ENCODE assay signal across 13 mouse cellular contexts in the genomic region with DNA sequence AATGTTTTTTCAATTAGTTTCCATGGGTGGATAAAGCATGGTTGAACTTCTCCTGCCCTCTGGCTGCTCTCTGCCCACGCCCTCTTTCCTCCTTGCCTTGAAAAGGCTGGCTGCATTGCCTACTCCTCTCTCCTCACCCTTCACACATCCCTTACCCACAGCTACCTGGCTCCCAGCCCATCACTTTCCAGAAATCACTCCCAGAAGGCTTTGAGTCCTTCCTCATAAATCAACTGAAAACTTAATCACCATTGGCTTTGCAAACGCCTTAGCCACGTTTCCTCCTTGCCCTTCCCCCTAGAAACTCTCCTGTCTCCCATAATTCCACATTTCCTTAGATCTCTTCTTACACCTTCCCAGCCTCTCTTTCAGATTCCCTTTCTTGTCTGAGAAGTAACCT. TPM values are rescaled to one million over a fixed set of nuclear protein-coding genes. Genes with fewer than 3 reads are reported as not detected.
DNase-seq lines count a peak whose midpoint lies in the region; ATAC-seq and TF ChIP-seq lines count a peak whose summit lies in the region.
"Had no signal": no experiment of that assay in that cellular context is flagged by ENCODE, and none has a peak within 500 bp of the region (broad histone marks: within the 10 kb centered on the region; RNA-seq: fewer than 3 reads in every experiment).

No protein-coding gene starts in this region.

- no peak overlapping the region for H3K27ac ChIP-seq in limb, embryonic 11.5 days (replicated peaks; ENCODE audit: low read depth, low read length)
- H3K27ac ChIP-seq in hindbrain, embryonic 11.5 days (ENCODE audit: low read depth, low read length), result no peak overlapping the region
- no peak overlapping the region for H3K27ac ChIP-seq in intestine, postnatal 0 days (ENCODE audit: low read depth, low read length)
- H3K27ac ChIP-seq: embryonic facial prominence, embryonic 12.5 days; hindbrain, embryonic 15.5 days; liver, embryonic 15.5 days had no signal

- H3K4me1 ChIP-seq in limb, embryonic 11.5 days (ENCODE audit: control insufficient read depth, insufficient read depth, low read length), result peaks cover 5% of the 10 kb centered on the region
- no peaks in the 10 kb centered on the region for H3K4me1 ChIP-seq in hindbrain, embryonic 11.5 days (replicated peaks; ENCODE audit: control insufficient read depth, insufficient read depth, low read length)
- H3K4me1 ChIP-seq in intestine, postnatal 0 days (replicated peaks; ENCODE audit: control insufficient read depth, insufficient read depth, low read length), result no peaks in the 10 kb centered on the region
- H3K4me1 ChIP-seq: embryonic facial prominence, embryonic 12.5 days; hindbrain, embryonic 15.5 days; liver, embryonic 15.5 days had no signal

- 18% methylated on average over 3 of the region's 3 CpGs for WGBS in limb, embryonic 11.5 days
- 76% methylated on average over 3 of the region's 3 CpGs for WGBS in hindbrain, embryonic 11.5 days
- 27% methylated on average over 3 of the region's 3 CpGs for WGBS in intestine, postnatal 0 days

- H3K4me3 ChIP-seq in limb, embryonic 11.5 days (ENCODE audit: low read depth, low read length), result no peak overlapping the region
- no peak overlapping the region for H3K4me3 ChIP-seq in hindbrain, embryonic 11.5 days (ENCODE audit: low read depth, low read length)
- H3K4me3 ChIP-seq in intestine, postnatal 0 days (ENCODE audit: low read depth, low read length), result no peak overlapping the region
- H3K4me3 ChIP-seq: embryonic facial prominence, embryonic 12.5 days; hindbrain, embryonic 15.5 days; liver, embryonic 15.5 days had no signal

- no peak overlapping the region for H3K9ac ChIP-seq in limb, embryonic 11.5 days (ENCODE audit: low read length)
- H3K9ac ChIP-seq in hindbrain, embryonic 11.5 days (ENCODE audit: low read depth, low read length), result no peak overlapping the region
- H3K9ac ChIP-seq in intestine, postnatal 0 days (ENCODE audit: low read depth, low read length), result no peak overlapping the region
- H3K9ac ChIP-seq: embryonic facial prominence, embryonic 12.5 days; hindbrain, embryonic 15.5 days; liver, embryonic 15.5 days had no signal

- no peaks in the 10 kb centered on the region for H3K36me3 ChIP-seq in limb, embryonic 11.5 days (ENCODE audit: control insufficient read depth, insufficient read depth, low read length)
- H3K36me3 ChIP-seq in hindbrain, embryonic 11.5 days (ENCODE audit: control insufficient read depth, insufficient read depth, low read length), result no peaks in the 10 kb centered on the region
- H3K36me3 ChIP-seq in intestine, postnatal 0 days (ENCODE audit: control insufficient read depth, insufficient read depth), result no peaks in the 10 kb centered on the region
- H3K36me3 ChIP-seq: embryonic facial prominence, embryonic 12.5 days; hindbrain, embryonic 15.5 days; liver, embryonic 15.5 days had no signal

- H3K27me3 ChIP-seq in limb, embryonic 11.5 days (ENCODE audit: control insufficient read depth, insufficient read depth, low read length), result no peaks in the 10 kb centered on the region
- no peaks in the 10 kb centered on the region for H3K27me3 ChIP-seq in hindbrain, embryonic 11.5 days (ENCODE audit: control insufficient read depth, insufficient read depth, low read length)
- H3K27me3 ChIP-seq in intestine, postnatal 0 days (replicated peaks; ENCODE audit: control insufficient read depth, insufficient read depth, low read length), result no peaks in the 10 kb centered on the region
- H3K27me3 ChIP-seq: embryonic facial prominence, embryonic 12.5 days; hindbrain, embryonic 15.5 days; liver, embryonic 15.5 days had no signal

- H3K9me3 ChIP-seq in limb, embryonic 11.5 days (ENCODE audit: control insufficient read depth, low read length), result no peaks in the 10 kb centered on the region
- H3K9me3 ChIP-seq in hindbrain, embryonic 11.5 days (ENCODE audit: control insufficient read depth, low read length), result no peaks in the 10 kb centered on the region
- H3K9me3 ChIP-seq in intestine, postnatal 0 days (ENCODE audit: control insufficient read depth), result no peaks in the 10 kb centered on the region
- H3K9me3 ChIP-seq: embryonic facial prominence, embryonic 12.5 days; hindbrain, embryonic 15.5 days; liver, embryonic 15.5 days had no signal

- no peak overlapping the region for H3K4me2 ChIP-seq in limb, embryonic 11.5 days (ENCODE audit: low read depth, severe bottlenecking)
- no peak overlapping the region for H3K4me2 ChIP-seq in hindbrain, embryonic 11.5 days (replicated peaks; ENCODE audit: low read depth, low read length)
- no peak overlapping the region for H3K4me2 ChIP-seq in intestine, postnatal 0 days (replicated peaks; ENCODE audit: low read depth)
- H3K4me2 ChIP-seq: embryonic facial prominence, embryonic 12.5 days; hindbrain, embryonic 15.5 days; liver, embryonic 15.5 days had no signal

- no peak for ATAC-seq in limb, embryonic 11.5 days (ENCODE audit: insufficient number of reproducible peaks, low FRiP score, low TSS enrichment, low read depth)
- no peak for ATAC-seq in hindbrain, embryonic 11.5 days (ENCODE audit: low FRiP score)
- no peak for ATAC-seq in granulocyte monocyte progenitor cell, adult 5-6 weeks (replicated peaks; ENCODE audit: poor library complexity, severe bottlenecking)
- no peak for ATAC-seq in intestine, postnatal 0 days
- ATAC-seq: CD4-positive, CD25-positive, alpha-beta regulatory T cell, adult 4 months had no signal

- peak; percentile 13 to 16 for DNase-seq in heart, adult 18-20 months
- DNase-seq in heart, adult 9 months (ENCODE audit: low spot score in 2 of 2), result no peak
- peak; percentile 8 to 51 for DNase-seq in urinary bladder, postnatal 36 days (ENCODE audit: low spot score in 2 of 2)
- DNase-seq in urinary bladder, postnatal 4 days (ENCODE audit: low spot score in 2 of 2), result no peak
- DNase-seq in limb, embryonic 11.5 days (ENCODE audit: low spot score), result peak; percentile 30
- no peak for DNase-seq in hindbrain, embryonic 11.5 days (ENCODE audit: low spot score)
- DNase-seq: cerebellum, adult 9-10 months had no signal

- TF ChIP-seq CTCF in intestine, postnatal 0 days (IDR thresholded peaks at IDR 0.05; ENCODE audit: low read depth), result no peak

RNA-seq across cellular contexts. Expression of a gene that starts 32.2 kb away (rescaled TPM):
- 1 to 10 TPM; 1.6 to 2.4 TPM for total RNA-seq in heart, adult 18-20 months (2021)
- polyA plus RNA-seq in limb, embryonic 11.5 days (2014; fragmentation: Nextera tagmentation; extraction: Ambion mirVana), result 12.5 and 14.1 TPM in 2 replicates
- 1.7 and 2.8 TPM in 2 replicates for polyA plus RNA-seq in hindbrain, embryonic 11.5 days (2014; fragmentation: Nextera tagmentation; extraction: Ambion mirVana)
- total RNA-seq in granulocyte monocyte progenitor cell, adult 5-6 weeks (2014; fragmentation: Nextera tagmentation), result 4.6 and 12.8 TPM in 2 replicates
- 1.9 and 4.2 TPM in 2 replicates for total RNA-seq in granulocyte monocyte progenitor cell, adult 5-6 weeks (2017)
- polyA plus RNA-seq in intestine, postnatal 0 days (2015; fragmentation: Nextera tagmentation; extraction: Ambion mirVana), result 4.1 and 4.7 TPM in 2 replicates

RNA-seq across cellular contexts. Expression of a gene that starts 36.6 kb away (rescaled TPM):
- total RNA-seq in heart, adult 18-20 months (2021), result 10 to 100 TPM; 11.3 to 12.6 TPM
- polyA plus RNA-seq in limb, embryonic 11.5 days (2014; fragmentation: Nextera tagmentation; extraction: Ambion mirVana), result 109 and 120 TPM in 2 replicates
- 66.0 and 67.4 TPM in 2 replicates for polyA plus RNA-seq in hindbrain, embryonic 11.5 days (2014; fragmentation: Nextera tagmentation; extraction: Ambion mirVana)
- total RNA-seq in granulocyte monocyte progenitor cell, adult 5-6 weeks (2014; fragmentation: Nextera tagmentation), result 9.1 and 17.5 TPM in 2 replicates
- 8.1 and 9.8 TPM in 2 replicates for total RNA-seq in granulocyte monocyte progenitor cell, adult 5-6 weeks (2017)
- polyA plus RNA-seq in intestine, postnatal 0 days (2015; fragmentation: Nextera tagmentation; extraction: Ambion mirVana), result 132 and 135 TPM in 2 replicates

RNA-seq across cellular contexts. Expression of a gene that starts 59.4 kb away (rescaled TPM):
- total RNA-seq in heart, adult 18-20 months (2021), result 10 to 100 TPM; 46.3 to 61.8 TPM
- polyA plus RNA-seq in limb, embryonic 11.5 days (2014; fragmentation: Nextera tagmentation; extraction: Ambion mirVana), result 23.9 and 25.9 TPM in 2 replicates
- 23.9 and 24.6 TPM in 2 replicates for polyA plus RNA-seq in hindbrain, embryonic 11.5 days (2014; fragmentation: Nextera tagmentation; extraction: Ambion mirVana)
- total RNA-seq in granulocyte monocyte progenitor cell, adult 5-6 weeks (2014; fragmentation: Nextera tagmentation), result 13.4 and 30.8 TPM in 2 replicates
- total RNA-seq in granulocyte monocyte progenitor cell, adult 5-6 weeks (2017), result 14.1 and 20.9 TPM in 2 replicates
- polyA plus RNA-seq in intestine, postnatal 0 days (2015; fragmentation: Nextera tagmentation; extraction: Ambion mirVana), result 29.1 TPM in 2 replicates

Comparison
In these comparisons a context has a peak if more than half of its experiments do, and no peak if none do; other contexts are left out.
1. DNase-seq: peak in heart, adult 18-20 months (2 of 2), urinary bladder, postnatal 36 days (2 of 2) and limb, embryonic 11.5 days (single experiment); none in heart, adult 9 months (0 of 2), urinary bladder, postnatal 4 days (0 of 2) and hindbrain, embryonic 11.5 days (single experiment).